Mouse (Mus musculus): ENCODE data around the gene Ripk3. TPM values are rescaled to one million over a fixed set of nuclear protein-coding genes. Genes with fewer than 3 reads are reported as not detected.
A peak's percentile ranks its signal among the peaks of the same experiment; 100 is the strongest.

Gene Ripk3
- polyA plus RNA-seq, 1 experiment from 2014 or later: 36.9 TPM

- Histone ChIP-seq H3K9me3 (no peaks in the 10 kb centered on the region), H3K4me1 (0 out of 2 replicates have a peak, but pooled peaks cover 7% of the 10 kb centered on the region), H3K9ac (no peak overlapping the region), H3K27ac (no peak overlapping the region), H3K27me3 (replicated peaks) (no peaks in the 10 kb centered on the region), H3K36me3 (no peaks in the 10 kb centered on the region), H3K4me2 (no peak overlapping the region), H3K4me3 (replicated peaks) (no peak overlapping the region)
- no peak for ATAC-seq (ENCODE audit: insufficient read depth, low FRiP score, low read depth)
- WGBS: 59% methylated on average over 2 of the region's 2 CpGs
Observed at GRCm38 (mm10) chr14:55793461-55793860, 4.8 kb upstream of the Ripk3 start.

GRCm38 (mm10) chr14:55787731-55788130 lies 934 bp downstream of the Ripk3 start:
- H3K27me3 ChIP-seq (replicated peaks): peaks cover 15% of the 10 kb centered on the region; the same call in 1 of the 2 replicates
- H3K36me3 ChIP-seq: no peaks in the 10 kb centered on the region
- WGBS: 41% methylated on average over 11 of the region's 11 CpGs
- no peaks in the 10 kb centered on the region for H3K9me3 ChIP-seq
- no peak overlapping the region for H3K27ac ChIP-seq
- H3K9ac ChIP-seq: no peak overlapping the region
- H3K4me1 ChIP-seq: peaks cover 25% of the 10 kb centered on the region
- H3K4me2 ChIP-seq: peak overlapping the region; percentile 94
- peak overlapping the region; percentile 50 for H3K4me3 ChIP-seq (replicated peaks)
- ATAC-seq (ENCODE audit: insufficient read depth, low FRiP score, low read depth): no peak

GRCm38 (mm10) chr14:55785195-55785594 lies 3.5 kb downstream of the Ripk3 start:
- Histone ChIP-seq H3K9ac (no peak overlapping the region), H3K27ac (no peak overlapping the region), H3K4me1 (peaks cover 23% of the 10 kb centered on the region), H3K36me3 (no peaks in the 10 kb centered on the region), H3K27me3 (replicated peaks) (peaks cover 15% of the 10 kb centered on the region; the same call in 1 of the 2 replicates), H3K4me3 (replicated peaks) (no peak overlapping the region), H3K4me2 (no peak overlapping the region), H3K9me3 (no peaks in the 10 kb centered on the region)
- WGBS: 39% methylated on average over 6 of the region's 6 CpGs
- no peak for ATAC-seq (ENCODE audit: insufficient read depth, low FRiP score, low read depth)

- Histone ChIP-seq H3K27me3 (replicated peaks) (peaks cover 15% of the 10 kb centered on the region; the same call in 1 of the 2 replicates), H3K36me3 (no peaks in the 10 kb centered on the region), H3K9me3 (no peaks in the 10 kb centered on the region), H3K4me3 (replicated peaks) (peak within 1 kb of the TSS; percentile 40), H3K4me2 (peak within 1 kb of the TSS; percentile 71), H3K27ac (peak within 1 kb of the TSS; percentile 23; the same call in 1 of the 2 replicates), H3K9ac (0 out of 2 replicates have a peak within 1 kb of the TSS, but pooled peaks have one; percentile 20), H3K4me1 (peaks cover 22% of the 10 kb centered on the region)
- ATAC-seq (ENCODE audit: insufficient read depth, low FRiP score, low read depth): no peak
- 11% methylated on average over 13 of the region's 13 CpGs for WGBS
Observed at GRCm38 (mm10) chr14:55783958-55784235, 4.8 kb downstream of the Ripk3 start, which contains the start of gene Adcy4. Gene Adcy4 (minus strand): TSS chr14:55784095.

- Histone ChIP-seq H3K9me3 (no peaks in the 10 kb centered on the region), H3K36me3 (no peaks in the 10 kb centered on the region), H3K27ac (peak overlapping the region; percentile 23; the same call in 1 of the 2 replicates), H3K4me2 (peak overlapping the region; percentile 71), H3K4me1 (peaks cover 18% of the 10 kb centered on the region), H3K4me3 (replicated peaks) (peak overlapping the region; percentile 40), H3K27me3 (replicated peaks) (peaks cover 15% of the 10 kb centered on the region; the same call in 1 of the 2 replicates), H3K9ac (0 out of 2 replicates have a peak overlapping the region, but pooled peaks have one; percentile 20)
- peak; percentile 46; the same call in 1 of the 2 replicates for ATAC-seq (ENCODE audit: insufficient read depth, low FRiP score, low read depth)
- WGBS: 4% methylated on average over 31 of the region's 31 CpGs
Observed at GRCm38 (mm10) chr14:55783171-55783957, 5.3 kb downstream of the Ripk3 start.

GRCm38 (mm10) chr14:55782361-55782960 lies 6.2 kb downstream of the Ripk3 start:
- 61% methylated on average over 9 of the region's 9 CpGs for WGBS
- Histone ChIP-seq H3K4me3 (replicated peaks) (peak overlapping the region; percentile 40), H3K4me2 (peak overlapping the region; percentile 71), H3K4me1 (peaks cover 9% of the 10 kb centered on the region; the same call in 1 of the 2 replicates), H3K27me3 (replicated peaks) (peaks cover 6% of the 10 kb centered on the region; the same call in 1 of the 2 replicates), H3K9me3 (no peaks in the 10 kb centered on the region), H3K27ac (peak overlapping the region; percentile 23; the same call in 1 of the 2 replicates), H3K9ac (no peak overlapping the region), H3K36me3 (no peaks in the 10 kb centered on the region)
- ATAC-seq (ENCODE audit: insufficient read depth, low FRiP score, low read depth): no peak

- ATAC-seq (ENCODE audit: insufficient read depth, low FRiP score, low read depth): 0 out of 2 replicates have a peak, but pooled peaks have one; percentile 28
- no peaks in the 10 kb centered on the region for H3K9me3 ChIP-seq
- H3K4me2 ChIP-seq: peak overlapping the region; percentile 39; the same call in 1 of the 2 replicates
- no peak overlapping the region for H3K9ac ChIP-seq
- WGBS: 17% methylated on average over 14 of the region's 14 CpGs
- 0 out of 2 replicates have a peak, but pooled peaks cover 5% of the 10 kb centered on the region for H3K27me3 ChIP-seq (replicated peaks)
- no peak overlapping the region for H3K27ac ChIP-seq
- H3K4me3 ChIP-seq (replicated peaks): no peak overlapping the region
- H3K4me1 ChIP-seq: peaks cover 14% of the 10 kb centered on the region
- no peaks in the 10 kb centered on the region for H3K36me3 ChIP-seq
Observed at GRCm38 (mm10) chr14:55781310-55781709, 7.4 kb downstream of the Ripk3 start.

GRCm38 (mm10) chr14:55780736-55781135 lies 7.9 kb downstream of the Ripk3 start:
- no peak for ATAC-seq (ENCODE audit: insufficient read depth, low FRiP score, low read depth)
- H3K4me3 ChIP-seq (replicated peaks): no peak overlapping the region
- peaks cover 14% of the 10 kb centered on the region for H3K4me1 ChIP-seq
- no peak overlapping the region for H3K9ac ChIP-seq
- H3K4me2 ChIP-seq: no peak overlapping the region
- no peak overlapping the region for H3K27ac ChIP-seq
- 84% methylated on average over 11 of the region's 11 CpGs for WGBS
- no peaks in the 10 kb centered on the region for H3K36me3 ChIP-seq
- 0 out of 2 replicates have a peak, but pooled peaks cover 5% of the 10 kb centered on the region for H3K27me3 ChIP-seq (replicated peaks)
- no peaks in the 10 kb centered on the region for H3K9me3 ChIP-seq

- no peaks in the 10 kb centered on the region for H3K9me3 ChIP-seq
- peaks cover 14% of the 10 kb centered on the region for H3K4me1 ChIP-seq
- 52% methylated on average over 16 of the region's 16 CpGs for WGBS
- no peak overlapping the region for H3K4me3 ChIP-seq (replicated peaks)
- no peak overlapping the region for H3K9ac ChIP-seq
- H3K36me3 ChIP-seq: no peaks in the 10 kb centered on the region
- no peak overlapping the region for H3K27ac ChIP-seq
- H3K4me2 ChIP-seq: no peak overlapping the region
- 0 out of 2 replicates have a peak, but pooled peaks cover under 1% of the 10 kb centered on the region for H3K27me3 ChIP-seq (replicated peaks)
- no peak for ATAC-seq (ENCODE audit: insufficient read depth, low FRiP score, low read depth)
Observed at GRCm38 (mm10) chr14:55779656-55780055, 9.0 kb downstream of the Ripk3 start.

GRCm38 (mm10) chr14:55778686-55779085 lies 10.0 kb downstream of the Ripk3 start:
- Histone ChIP-seq H3K27ac (no peak overlapping the region), H3K4me1 (peaks cover 12% of the 10 kb centered on the region), H3K36me3 (no peaks in the 10 kb centered on the region), H3K4me2 (no peak overlapping the region), H3K9me3 (no peaks in the 10 kb centered on the region), H3K27me3 (replicated peaks) (no peaks in the 10 kb centered on the region), H3K4me3 (replicated peaks) (no peak overlapping the region), H3K9ac (no peak overlapping the region)
- no peak for ATAC-seq (ENCODE audit: insufficient read depth, low FRiP score, low read depth)
- WGBS: 86% methylated on average over 15 of the region's 15 CpGs

GRCm38 (mm10) chr14:55777806-55778205 lies 10.9 kb downstream of the Ripk3 start:
- peaks cover 6% of the 10 kb centered on the region for H3K4me1 ChIP-seq
- 75% methylated on average over 11 of the region's 11 CpGs for WGBS
- no peak overlapping the region for H3K4me3 ChIP-seq (replicated peaks)
- H3K27me3 ChIP-seq (replicated peaks): no peaks in the 10 kb centered on the region
- H3K27ac ChIP-seq: no peak overlapping the region
- no peaks in the 10 kb centered on the region for H3K36me3 ChIP-seq
- no peak for ATAC-seq (ENCODE audit: insufficient read depth, low FRiP score, low read depth)
- H3K9me3 ChIP-seq: no peaks in the 10 kb centered on the region
- no peak overlapping the region for H3K4me2 ChIP-seq
- no peak overlapping the region for H3K9ac ChIP-seq

GRCm38 (mm10) chr14:55777176-55777575 lies 11.5 kb downstream of the Ripk3 start:
- Histone ChIP-seq H3K9ac (no peak overlapping the region), H3K9me3 (no peaks in the 10 kb centered on the region), H3K36me3 (no peaks in the 10 kb centered on the region), H3K27ac (no peak overlapping the region), H3K4me1 (peaks cover 6% of the 10 kb centered on the region), H3K4me3 (replicated peaks) (no peak overlapping the region), H3K4me2 (no peak overlapping the region), H3K27me3 (replicated peaks) (no peaks in the 10 kb centered on the region)
- WGBS: 16% methylated on average over 3 of the region's 3 CpGs
- ATAC-seq (ENCODE audit: insufficient read depth, low FRiP score, low read depth): no peak
